Mouse (Mus musculus) G1E (cell line): Measurements from ENCODE around the gene Sik3.

ENCODE experiments used
- CTCF ChIP-seq: IDR thresholded peaks from 2 replicates; pipeline ENCODE4 v1.5.1; 2012; ENCODE audit warnings: low read depth, low read length, inconsistent platforms, mixed read lengths
- POLR2AphosphoS5 ChIP-seq: IDR thresholded peaks from 2 replicates; pipeline ENCODE4 v1.6.1; 2012; ENCODE audit warnings: low read depth, low read length, inconsistent platforms; ENCODE audit not compliant: insufficient replicate concordance
- TAL1 ChIP-seq: conservative IDR thresholded peaks from 2 replicates; pipeline ENCODE4 v1.6.1; 2012; ENCODE audit warnings: low read depth, low read length, inconsistent platforms, mixed read lengths

GRCm38 (mm10) chr9:46149392-46149791 is 136.8 kb downstream of the Sik3 start:
- TF ChIP-seq CTCF (no peak), TAL1 (no peak), POLR2AphosphoS5 (no peak)
